ENCODE assay signal across 15 mouse cellular contexts in the genomic region with DNA sequence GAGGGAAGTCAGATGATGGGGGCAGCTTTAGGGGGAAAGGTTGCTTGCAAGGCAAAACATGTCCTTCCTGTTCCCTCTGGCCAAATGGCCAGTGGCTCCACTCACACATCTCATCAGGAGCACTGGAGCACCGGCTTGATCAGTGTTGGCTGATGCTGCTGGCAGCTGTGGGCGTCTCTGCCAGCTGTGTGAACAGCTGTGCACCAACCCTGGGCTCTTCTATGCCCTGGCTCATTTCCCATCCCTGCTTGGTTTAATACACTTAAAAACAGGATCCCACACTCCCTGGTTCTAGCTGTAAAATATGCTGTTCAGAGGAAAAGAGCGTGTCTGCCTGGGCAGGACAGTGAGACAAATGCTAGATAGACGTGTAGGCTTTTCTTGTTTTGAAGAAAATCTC.
DNase-seq lines count a peak whose midpoint lies in the region; ATAC-seq and TF ChIP-seq lines count a peak whose summit lies in the region.
"Had no signal": no experiment of that assay in that cellular context is flagged by ENCODE, and none has a peak within 500 bp of the region (broad histone marks: within the 10 kb centered on the region; RNA-seq: fewer than 3 reads in every experiment).

No protein-coding gene starts in this region.

- no peaks in the 10 kb centered on the region for H3K9me3 ChIP-seq in hindbrain, embryonic 14.5 days (ENCODE audit: control insufficient read depth, low read length)
- no peaks in the 10 kb centered on the region for H3K9me3 ChIP-seq in hindbrain, embryonic 10.5 days
- no peaks in the 10 kb centered on the region for H3K9me3 ChIP-seq in midbrain, embryonic 15.5 days
- H3K9me3 ChIP-seq in midbrain, postnatal 0 days (ENCODE audit: low read length), result no peaks in the 10 kb centered on the region
- no peaks in the 10 kb centered on the region for H3K9me3 ChIP-seq in hindbrain, postnatal 0 days (ENCODE audit: low read length)

- no peak overlapping the region for H3K9ac ChIP-seq in hindbrain, embryonic 14.5 days
- H3K9ac ChIP-seq in midbrain, embryonic 15.5 days, result no peak overlapping the region
- no peak overlapping the region for H3K9ac ChIP-seq in midbrain, postnatal 0 days (replicated peaks; ENCODE audit: low read length, poor library complexity, severe bottlenecking)
- H3K9ac ChIP-seq in hindbrain, postnatal 0 days (replicated peaks; ENCODE audit: low read length), result no peak overlapping the region
- H3K9ac ChIP-seq: liver, embryonic 14.5 days had no signal

- no peaks in the 10 kb centered on the region for H3K27me3 ChIP-seq in hindbrain, embryonic 14.5 days (ENCODE audit: control insufficient read depth, insufficient read depth, low read length)
- no peaks in the 10 kb centered on the region for H3K27me3 ChIP-seq in hindbrain, embryonic 10.5 days (ENCODE audit: insufficient read depth, poor library complexity, severe bottlenecking)
- no peaks in the 10 kb centered on the region for H3K27me3 ChIP-seq in midbrain, embryonic 15.5 days (replicated peaks)
- no peaks in the 10 kb centered on the region for H3K27me3 ChIP-seq in midbrain, postnatal 0 days (ENCODE audit: insufficient read depth, low read length)
- no peaks in the 10 kb centered on the region for H3K27me3 ChIP-seq in hindbrain, postnatal 0 days (ENCODE audit: insufficient read depth, low read length)

- no peak overlapping the region for H3K4me3 ChIP-seq in hindbrain, embryonic 14.5 days (replicated peaks; ENCODE audit: low read length)
- H3K4me3 ChIP-seq in hindbrain, embryonic 10.5 days, result no peak overlapping the region
- no peak overlapping the region for H3K4me3 ChIP-seq in midbrain, embryonic 15.5 days
- no peak overlapping the region for H3K4me3 ChIP-seq in midbrain, postnatal 0 days (ENCODE audit: low read depth, low read length)
- no peak overlapping the region for H3K4me3 ChIP-seq in hindbrain, postnatal 0 days (ENCODE audit: low read length)

- no peak for TF ChIP-seq CTCF in midbrain, postnatal 0 days (IDR thresholded peaks at IDR 0.05)
- no peak for TF ChIP-seq CTCF in hindbrain, postnatal 0 days (IDR thresholded peaks at IDR 0.05; ENCODE audit: low read depth)

- WGBS in hindbrain, embryonic 14.5 days, result 54% methylated on average over 4 of the region's 4 CpGs
- WGBS in hindbrain, embryonic 10.5 days, result 76% methylated on average over 4 of the region's 4 CpGs
- whole genome bisulfite sequencing in midbrain, embryonic 15.5 days, result 75% methylated on average over 4 of the region's 4 CpGs
- WGBS in midbrain, postnatal 0 days, result 59% methylated on average over 4 of the region's 4 CpGs
- 60% methylated on average over 4 of the region's 4 CpGs for WGBS in hindbrain, postnatal 0 days

- peak; percentile 43 for DNase-seq in hindbrain, embryonic 14.5 days (ENCODE audit: low spot score)
- DNase-seq in hindbrain, embryonic 10.5 days (ENCODE audit: low spot score), result no peak
- no peak for DNase-seq in midbrain, postnatal 0 days (ENCODE audit: low spot score)
- DNase-seq in hindbrain, postnatal 0 days (ENCODE audit: low spot score), result peak; percentile 40
- peak; percentile 17 for DNase-seq in skeletal muscle tissue, adult 2 months (ENCODE audit: low read depth, low spot score)
- no peak for DNase-seq in heart, adult 18-20 months
- DNase-seq in T-cell, adult 2 months (ENCODE audit: low spot score), result no peak
- DNase-seq: cerebellum, adult 9-10 months; heart, adult 11 months; kidney, adult 11 months; right cerebral cortex, postnatal 14 days; thymus, postnatal 25 days had no signal

- no peak overlapping the region for H3K4me2 ChIP-seq in hindbrain, embryonic 14.5 days (replicated peaks)
- no peak overlapping the region for H3K4me2 ChIP-seq in midbrain, embryonic 15.5 days
- H3K4me2 ChIP-seq in midbrain, postnatal 0 days (ENCODE audit: low read depth, low read length, poor library complexity, severe bottlenecking), result no peak overlapping the region
- H3K4me2 ChIP-seq in hindbrain, postnatal 0 days (ENCODE audit: low read depth, low read length), result no peak overlapping the region

- ATAC-seq in hindbrain, embryonic 14.5 days (ENCODE audit: low FRiP score), result peak; percentile 46; the same call in 1 of the 2 replicates
- ATAC-seq in midbrain, embryonic 15.5 days (replicated peaks), result no peak
- no peak for ATAC-seq in midbrain, postnatal 0 days (ENCODE audit: low FRiP score)
- no peak for ATAC-seq in hindbrain, postnatal 0 days
- ATAC-seq: activated CD4-positive, CD25-positive, alpha-beta regulatory T cell, adult 4 months had no signal

- no peaks in the 10 kb centered on the region for H3K36me3 ChIP-seq in hindbrain, embryonic 14.5 days (replicated peaks; ENCODE audit: control insufficient read depth, insufficient read depth)
- H3K36me3 ChIP-seq in hindbrain, embryonic 10.5 days, result no peaks in the 10 kb centered on the region
- no peaks in the 10 kb centered on the region for H3K36me3 ChIP-seq in midbrain, embryonic 15.5 days (replicated peaks)
- no peaks in the 10 kb centered on the region for H3K36me3 ChIP-seq in midbrain, postnatal 0 days (ENCODE audit: insufficient read depth, low read length)
- H3K36me3 ChIP-seq in hindbrain, postnatal 0 days (ENCODE audit: insufficient read depth, low read length), result no peaks in the 10 kb centered on the region

- H3K27ac ChIP-seq in hindbrain, embryonic 14.5 days, result peak overlapping the region; percentile 63; the same call in 1 of the 2 replicates
- H3K27ac ChIP-seq in hindbrain, embryonic 10.5 days, result no peak overlapping the region; the same call in 1 of the 2 replicates
- peak overlapping the region; percentile 48; the same call in 1 of the 2 replicates for H3K27ac ChIP-seq in midbrain, embryonic 15.5 days
- H3K27ac ChIP-seq in midbrain, postnatal 0 days (ENCODE audit: low read depth, low read length), result no peak overlapping the region
- H3K27ac ChIP-seq in hindbrain, postnatal 0 days, result peak overlapping the region; percentile 1; the same call in 1 of the 2 replicates
- H3K27ac ChIP-seq: liver, embryonic 14.5 days had no signal

- peaks cover 34% of the 10 kb centered on the region for H3K4me1 ChIP-seq in hindbrain, embryonic 14.5 days (replicated peaks; ENCODE audit: control insufficient read depth, insufficient read depth, low read length)
- peaks cover 36% of the 10 kb centered on the region for H3K4me1 ChIP-seq in hindbrain, embryonic 10.5 days (replicated peaks)
- peaks cover 34% of the 10 kb centered on the region for H3K4me1 ChIP-seq in midbrain, embryonic 15.5 days
- peaks cover 13% of the 10 kb centered on the region for H3K4me1 ChIP-seq in midbrain, postnatal 0 days (ENCODE audit: insufficient read depth, low read length)
- peaks cover 14% of the 10 kb centered on the region; the same call in 1 of the 2 replicates for H3K4me1 ChIP-seq in hindbrain, postnatal 0 days (ENCODE audit: insufficient read depth, low read length)

Comparison
In these comparisons a context has a peak if more than half of its experiments do, and no peak if none do; other contexts are left out.
1. DNase-seq: peak in hindbrain, embryonic 14.5 days (single experiment), hindbrain, postnatal 0 days (single experiment) and skeletal muscle tissue, adult 2 months (single experiment); none in hindbrain, embryonic 10.5 days (single experiment), midbrain, postnatal 0 days (single experiment), heart, adult 18-20 months (0 of 2) and T-cell, adult 2 months (single experiment).
2. H3K27ac ChIP-seq: peak in hindbrain, embryonic 14.5 days (single experiment), midbrain, embryonic 15.5 days (single experiment) and hindbrain, postnatal 0 days (single experiment); none in hindbrain, embryonic 10.5 days (single experiment) and midbrain, postnatal 0 days (single experiment).